Mouse (Mus musculus): ENCODE data around the gene Camk2d.

DNA sequence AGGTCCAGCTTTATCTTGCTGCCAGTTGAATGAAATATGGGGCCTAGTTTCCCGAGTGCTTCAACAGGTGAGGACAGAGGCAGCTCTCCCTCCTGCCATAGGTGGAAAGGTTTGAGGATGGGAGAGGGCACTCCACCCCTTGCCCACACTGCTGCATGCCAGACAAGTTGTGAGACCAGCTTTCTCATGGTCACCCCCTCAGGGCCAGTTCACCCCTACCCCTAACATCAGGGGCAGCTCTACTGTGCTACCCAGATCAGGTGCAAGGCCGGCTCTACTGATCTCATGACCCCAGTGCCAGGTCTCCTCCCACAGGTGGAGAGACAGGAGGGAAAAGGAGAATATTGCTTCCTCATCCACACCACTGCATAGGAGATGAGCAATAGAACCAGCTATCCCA is 136.2 kb downstream of the Camk2d start:
- TF ChIP-seq CTCF (IDR thresholded peaks at IDR 0.05; ENCODE audit: control insufficient read depth, insufficient read depth, insufficient replicate concordance, low read depth, low read length) (no peak), POLR2A (IDR thresholded peaks at IDR 0.05; ENCODE audit: control insufficient read depth, low read depth, low read length) (no peak)
